Mouse (Mus musculus): ENCODE results near the gene Myl12a. TPM values are rescaled to one million over a fixed set of nuclear protein-coding genes. Genes with fewer than 3 reads are reported as not detected.

Myl12a gene
- total RNA-seq, 1 experiment = 460 TPM

DNA sequence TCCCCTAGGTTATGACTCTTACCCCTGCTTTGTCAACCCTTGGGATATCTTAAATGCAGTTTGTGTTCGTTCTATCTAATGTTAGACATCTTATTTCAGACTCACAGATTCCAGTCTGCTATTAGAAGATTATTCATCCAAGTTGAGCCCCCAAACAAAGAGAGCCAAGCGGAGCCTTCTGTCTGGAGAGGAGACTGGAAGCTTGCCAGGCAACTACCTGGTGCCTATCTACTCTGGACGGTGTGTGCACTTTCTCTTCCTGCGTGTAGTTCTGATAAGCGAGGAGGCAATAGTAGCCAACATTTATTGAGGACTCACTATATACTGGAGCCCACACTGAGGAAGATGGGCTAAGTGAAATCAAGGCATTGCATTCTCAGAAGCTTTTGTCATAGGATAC is 31.8 kb upstream of the Myl12a start:
- no peaks in the 10 kb centered on the region for H3K36me3 ChIP-seq (ENCODE audit: control insufficient read depth, insufficient read depth, low read length, poor library complexity, severe bottlenecking)
- TF ChIP-seq MAFK (IDR thresholded peaks at IDR 0.05; ENCODE audit: insufficient read depth, low read depth, low read length) = no peak
- no peak for TF ChIP-seq ZNF384 (IDR thresholded peaks at IDR 0.05; ENCODE audit: low read depth, low read length)
- TF ChIP-seq HCFC1 (IDR thresholded peaks at IDR 0.05; ENCODE audit: borderline replicate concordance, insufficient read depth, low read length) = no peak
- TF ChIP-seq CHD2 (IDR thresholded peaks at IDR 0.05; ENCODE audit: low read depth, low read length) = no peak
- no peak for TF ChIP-seq ZC3H11A (IDR thresholded peaks at IDR 0.05; ENCODE audit: borderline replicate concordance, low read depth, low read length)
- H3K9me3 ChIP-seq (ENCODE audit: control insufficient read depth, insufficient read depth, low read depth, low read length) = no peaks in the 10 kb centered on the region
- no peak overlapping the region for H3K4me3 ChIP-seq (ENCODE audit: insufficient read depth in 1 of 2, low read depth in 1 of 2, low read length in 2 of 2, poor library complexity in 1 of 2, severe bottlenecking in 1 of 2)
- DNase-seq (ENCODE audit: low read depth, low spot score) = no peak
- H3K9ac ChIP-seq (ENCODE audit: insufficient read depth, low read depth, low read length, poor library complexity, severe bottlenecking) = no peak overlapping the region
- no peaks in the 10 kb centered on the region for H3K4me1 ChIP-seq (ENCODE audit: control insufficient read depth in 2 of 2, insufficient read depth in 2 of 2, low read length in 2 of 2, poor library complexity in 1 of 2)
- no peak overlapping the region for H3K27ac ChIP-seq (ENCODE audit: insufficient read depth, low read depth, low read length, poor library complexity, severe bottlenecking)
- in situ Hi-C loops (cut with MboI; ENCODE audit: low sequenced_read_pairs in 2 of 2, unreplicated experiment in 2 of 2) = no loop called here

DNA sequence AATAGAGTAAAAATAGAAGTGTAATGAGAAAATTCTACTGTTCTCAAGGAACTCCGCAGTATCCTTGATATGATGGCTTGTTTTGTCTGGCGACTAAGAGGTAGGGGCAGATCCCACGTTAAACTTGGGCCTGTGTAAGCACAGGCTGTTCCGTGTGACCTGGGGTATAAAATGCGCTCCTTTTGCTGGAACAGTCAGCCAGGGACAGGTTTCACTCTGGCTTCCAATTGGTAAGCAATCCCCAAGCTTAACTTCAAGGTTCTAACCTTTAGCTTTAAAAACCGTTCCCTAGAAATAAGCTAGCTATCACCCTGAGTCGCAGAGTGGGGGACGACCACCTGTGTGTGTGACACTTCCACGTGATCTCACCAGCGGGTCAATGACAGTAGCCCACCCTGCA is 30.0 kb upstream of the Myl12a start:
- H3K36me3 ChIP-seq (ENCODE audit: control insufficient read depth, insufficient read depth, low read length, poor library complexity, severe bottlenecking) = no peaks in the 10 kb centered on the region
- no peaks in the 10 kb centered on the region for H3K4me1 ChIP-seq (ENCODE audit: control insufficient read depth in 2 of 2, insufficient read depth in 2 of 2, low read length in 2 of 2, poor library complexity in 1 of 2)
- H3K9me3 ChIP-seq (ENCODE audit: control insufficient read depth, insufficient read depth, low read depth, low read length) = no peaks in the 10 kb centered on the region
- in situ Hi-C loops (cut with MboI; ENCODE audit: low sequenced_read_pairs in 2 of 2, unreplicated experiment in 2 of 2) = no loop called here
- H3K9ac ChIP-seq (ENCODE audit: insufficient read depth, low read depth, low read length, poor library complexity, severe bottlenecking) = no peak overlapping the region
- no peak for TF ChIP-seq ZNF384 (IDR thresholded peaks at IDR 0.05; ENCODE audit: low read depth, low read length)
- TF ChIP-seq ZC3H11A (IDR thresholded peaks at IDR 0.05; ENCODE audit: borderline replicate concordance, low read depth, low read length) = no peak
- no peak for TF ChIP-seq CHD2 (IDR thresholded peaks at IDR 0.05; ENCODE audit: low read depth, low read length)
- no peak for TF ChIP-seq MAFK (IDR thresholded peaks at IDR 0.05; ENCODE audit: insufficient read depth, low read depth, low read length)
- TF ChIP-seq HCFC1 (IDR thresholded peaks at IDR 0.05; ENCODE audit: borderline replicate concordance, insufficient read depth, low read length) = no peak
- no peak for DNase-seq (ENCODE audit: low read depth, low spot score)
- H3K4me3 ChIP-seq (ENCODE audit: insufficient read depth in 1 of 2, low read depth in 1 of 2, low read length in 2 of 2, poor library complexity in 1 of 2, severe bottlenecking in 1 of 2) = no peak overlapping the region
- no peak overlapping the region for H3K27ac ChIP-seq (ENCODE audit: insufficient read depth, low read depth, low read length, poor library complexity, severe bottlenecking)

- no peaks in the 10 kb centered on the region for H3K9me3 ChIP-seq (ENCODE audit: control insufficient read depth, insufficient read depth, low read depth, low read length)
- no peak for DNase-seq (ENCODE audit: low read depth, low spot score)
- H3K36me3 ChIP-seq (ENCODE audit: control insufficient read depth, insufficient read depth, low read length, poor library complexity, severe bottlenecking) = no peaks in the 10 kb centered on the region
- H3K27ac ChIP-seq (ENCODE audit: insufficient read depth, low read depth, low read length, poor library complexity, severe bottlenecking) = no peak overlapping the region
- in situ Hi-C loops (cut with MboI; ENCODE audit: low sequenced_read_pairs in 2 of 2, unreplicated experiment in 2 of 2) = no loop called here
- no peak overlapping the region for H3K9ac ChIP-seq (ENCODE audit: insufficient read depth, low read depth, low read length, poor library complexity, severe bottlenecking)
- H3K4me1 ChIP-seq (ENCODE audit: control insufficient read depth in 2 of 2, insufficient read depth in 2 of 2, low read length in 2 of 2, poor library complexity in 1 of 2) = no peaks in the 10 kb centered on the region
- H3K4me3 ChIP-seq (ENCODE audit: insufficient read depth in 1 of 2, low read depth in 1 of 2, low read length in 2 of 2, poor library complexity in 1 of 2, severe bottlenecking in 1 of 2) = no peak overlapping the region
- TF ChIP-seq CHD2 (IDR thresholded peaks at IDR 0.05; ENCODE audit: low read depth, low read length) = no peak
- TF ChIP-seq ZNF384 (IDR thresholded peaks at IDR 0.05; ENCODE audit: low read depth, low read length) = no peak
- no peak for TF ChIP-seq HCFC1 (IDR thresholded peaks at IDR 0.05; ENCODE audit: borderline replicate concordance, insufficient read depth, low read length)
- TF ChIP-seq MAFK (IDR thresholded peaks at IDR 0.05; ENCODE audit: insufficient read depth, low read depth, low read length) = no peak
- no peak for TF ChIP-seq ZC3H11A (IDR thresholded peaks at IDR 0.05; ENCODE audit: borderline replicate concordance, low read depth, low read length)
These were observed 24.5 kb upstream of the Myl12a start for GRCm38 (mm10) chr17:71027186-71027585.

- Histone ChIP-seq H3K9ac (ENCODE audit: insufficient read depth, low read depth, low read length, poor library complexity, severe bottlenecking) (no peak overlapping the region), H3K27ac (ENCODE audit: insufficient read depth, low read depth, low read length, poor library complexity, severe bottlenecking) (no peak overlapping the region), H3K4me1 (ENCODE audit: control insufficient read depth in 2 of 2, insufficient read depth in 2 of 2, low read length in 2 of 2, poor library complexity in 1 of 2) (no peaks in the 10 kb centered on the region), H3K4me3 (ENCODE audit: insufficient read depth in 1 of 2, low read depth in 1 of 2, low read length in 2 of 2, poor library complexity in 1 of 2, severe bottlenecking in 1 of 2) (no peak overlapping the region), H3K9me3 (ENCODE audit: control insufficient read depth, insufficient read depth, low read depth, low read length) (no peaks in the 10 kb centered on the region), H3K36me3 (ENCODE audit: control insufficient read depth, insufficient read depth, low read length, poor library complexity, severe bottlenecking) (no peaks in the 10 kb centered on the region)
- in situ Hi-C loops (cut with MboI; ENCODE audit: low sequenced_read_pairs in 2 of 2, unreplicated experiment in 2 of 2) = no loop called here
- TF ChIP-seq MAFK (IDR thresholded peaks at IDR 0.05; ENCODE audit: insufficient read depth, low read depth, low read length) (no peak), ZNF384 (IDR thresholded peaks at IDR 0.05; ENCODE audit: low read depth, low read length) (no peak), CHD2 (IDR thresholded peaks at IDR 0.05; ENCODE audit: low read depth, low read length) (no peak), ZC3H11A (IDR thresholded peaks at IDR 0.05; ENCODE audit: borderline replicate concordance, low read depth, low read length) (no peak), HCFC1 (IDR thresholded peaks at IDR 0.05; ENCODE audit: borderline replicate concordance, insufficient read depth, low read length) (no peak)
- DNase-seq (ENCODE audit: low read depth, low spot score) = no peak
These were observed 23.2 kb upstream of the Myl12a start for GRCm38 (mm10) chr17:71025922-71026321.

GRCm38 (mm10) chr17:71024071-71024470 is 21.4 kb upstream of the Myl12a start:
- no peak for DNase-seq (ENCODE audit: low read depth, low spot score)
- Histone ChIP-seq H3K27ac (ENCODE audit: insufficient read depth, low read depth, low read length, poor library complexity, severe bottlenecking) (no peak overlapping the region), H3K9ac (ENCODE audit: insufficient read depth, low read depth, low read length, poor library complexity, severe bottlenecking) (no peak overlapping the region), H3K9me3 (ENCODE audit: control insufficient read depth, insufficient read depth, low read depth, low read length) (no peaks in the 10 kb centered on the region), H3K36me3 (ENCODE audit: control insufficient read depth, insufficient read depth, low read length, poor library complexity, severe bottlenecking) (no peaks in the 10 kb centered on the region), H3K4me3 (ENCODE audit: insufficient read depth in 1 of 2, low read depth in 1 of 2, low read length in 2 of 2, poor library complexity in 1 of 2, severe bottlenecking in 1 of 2) (no peak overlapping the region), H3K4me1 (ENCODE audit: control insufficient read depth in 2 of 2, insufficient read depth in 2 of 2, low read length in 2 of 2, poor library complexity in 1 of 2) (no peaks in the 10 kb centered on the region)
- in situ Hi-C loops (cut with MboI; ENCODE audit: low sequenced_read_pairs in 2 of 2, unreplicated experiment in 2 of 2) = no loop called here
- TF ChIP-seq ZNF384 (IDR thresholded peaks at IDR 0.05; ENCODE audit: low read depth, low read length) (no peak), HCFC1 (IDR thresholded peaks at IDR 0.05; ENCODE audit: borderline replicate concordance, insufficient read depth, low read length) (no peak), CHD2 (IDR thresholded peaks at IDR 0.05; ENCODE audit: low read depth, low read length) (no peak), ZC3H11A (IDR thresholded peaks at IDR 0.05; ENCODE audit: borderline replicate concordance, low read depth, low read length) (no peak), MAFK (IDR thresholded peaks at IDR 0.05; ENCODE audit: insufficient read depth, low read depth, low read length) (no peak)

Measured in ES-E14 (cell line).